Mouse (Mus musculus) forebrain, embryonic 13.5 days (tissue): ENCODE measurements around the gene Aldh8a1. TPM values are rescaled to one million over a fixed set of nuclear protein-coding genes. Genes with fewer than 3 reads are reported as not detected.

Experiments used
- ATAC-seq: fragments of 200-750 bp; cut with Nextera tagmentation; 2 replicates; pipeline ENCODE4 v1.8.0; 2017
- H3K27ac ChIP-seq: fragments of 300-500 bp; sonication (generic); 2 replicates; pipeline ENCODE4 v1.5.1; 2015; ENCODE audit warnings: inconsistent platforms, mild to moderate bottlenecking, moderate library complexity
- H3K27me3 ChIP-seq: fragments of 300-500 bp; sonication (generic); 2 replicates; pipeline ENCODE4 v1.6.1; 2015; ENCODE audit warnings: mild to moderate bottlenecking, inconsistent platforms
- H3K36me3 ChIP-seq: fragments of 300-500 bp; sonication (generic); 2 replicates; pipeline ENCODE4 v1.6.1; 2015; ENCODE audit warnings: mild to moderate bottlenecking, inconsistent platforms; ENCODE audit not compliant: poor library complexity, severe bottlenecking
- H3K4me1 ChIP-seq: fragments of 300-500 bp; sonication (generic); 2 replicates; pipeline ENCODE4 v1.6.1; 2015; ENCODE audit warnings: inconsistent platforms
- H3K4me2 ChIP-seq: fragments of 300-500 bp; sonication (generic); 2 replicates; pipeline ENCODE4 v1.6.1; 2015; ENCODE audit warnings: inconsistent platforms, mild to moderate bottlenecking, moderate library complexity
- H3K4me3 ChIP-seq: fragments of 300-500 bp; sonication (generic); 2 replicates; pipeline ENCODE4 v1.5.1; 2015; ENCODE audit warnings: mild to moderate bottlenecking, inconsistent platforms
- H3K9ac ChIP-seq: fragments of 300-500 bp; sonication (generic); 2 replicates; pipeline ENCODE4 v1.6.1; 2015; ENCODE audit warnings: mild to moderate bottlenecking, inconsistent platforms
- H3K9me3 ChIP-seq: fragments of 300-500 bp; sonication (generic); replicated peaks from 2 replicates; pipeline ENCODE4 v1.6.1; 2016; ENCODE audit warnings: inconsistent platforms
- WGBS: fragments of 180-500 bp; shearing (Covaris S2); methylation state at CpG from one replicate; pipeline ENCODE4 v1.1.7; 2015; 5-methylcytosine and 5-hydroxymethylcytosine counted together
- polyA plus RNA-seq: library from polyadenylated mRNA; unstranded; fragments of >200 nt; fragmentation: Nextera tagmentation; extraction: Ambion mirVana; gene quantifications from 2 replicates; pipeline ENCODE4 v1.2.1, GENCODE M21; 2015

The Aldh8a1 gene
- polyA plus RNA-seq, 1 experiment from 2014 or later = 0.06 TPM

DNA sequence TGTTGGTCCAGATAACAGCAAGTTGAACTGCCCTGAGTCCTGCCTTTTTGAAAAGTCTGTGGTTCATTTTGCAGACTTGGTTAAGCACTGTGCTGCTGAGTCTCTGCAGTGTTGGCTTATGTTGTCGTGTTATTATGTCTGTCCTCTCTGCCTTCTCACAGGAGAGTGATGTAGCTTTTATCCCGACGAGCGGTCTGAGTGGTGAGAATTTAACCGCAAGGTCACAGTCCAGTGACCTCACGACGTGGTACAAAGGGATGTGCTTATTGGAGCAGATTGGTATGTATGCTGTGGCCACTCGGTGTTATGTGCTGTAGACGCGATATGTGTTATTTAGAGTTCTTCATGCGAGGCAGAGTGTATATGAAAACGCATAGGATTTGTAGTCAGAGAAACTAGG is 25.3 kb upstream of the Aldh8a1 start:
- Histone ChIP-seq H3K36me3 (peaks cover 77% of the 10 kb centered on the region), H3K4me2 (no peak overlapping the region), H3K27ac (no peak overlapping the region), H3K9me3 (no peaks in the 10 kb centered on the region), H3K4me3 (no peak overlapping the region), H3K9ac (no peak overlapping the region), H3K27me3 (no peaks in the 10 kb centered on the region), H3K4me1 (no peaks in the 10 kb centered on the region)
- ATAC-seq = no peak
- 70% methylated on average over 12 of the region's 12 CpGs for WGBS

DNA sequence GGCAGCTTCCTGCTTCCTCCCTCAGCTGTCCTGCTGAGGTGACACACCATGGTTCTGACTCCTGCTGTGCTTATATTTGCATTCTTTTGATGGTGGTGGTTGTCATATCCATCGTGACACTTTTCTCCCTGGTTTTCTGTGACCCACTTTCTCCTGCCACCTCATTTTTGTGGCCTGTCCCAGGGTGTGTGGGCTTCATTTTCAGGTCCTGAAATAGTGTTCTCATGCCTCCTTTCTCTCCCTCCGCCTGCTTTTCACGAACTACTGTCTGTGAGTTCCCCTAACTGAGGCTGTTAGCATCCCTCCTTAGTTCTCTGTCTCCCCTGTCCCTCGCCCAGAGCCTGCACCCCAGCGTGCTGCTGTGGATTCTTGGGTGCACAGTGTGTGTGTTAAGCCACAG is 23.2 kb upstream of the Aldh8a1 start:
- Histone ChIP-seq H3K9ac (no peak overlapping the region), H3K4me3 (no peak overlapping the region), H3K27me3 (no peaks in the 10 kb centered on the region), H3K27ac (no peak overlapping the region), H3K4me1 (no peaks in the 10 kb centered on the region), H3K9me3 (no peaks in the 10 kb centered on the region), H3K36me3 (peaks cover 81% of the 10 kb centered on the region), H3K4me2 (no peak overlapping the region)
- no peak for ATAC-seq
- WGBS = 91% methylated on average over 5 of the region's 5 CpGs

DNA sequence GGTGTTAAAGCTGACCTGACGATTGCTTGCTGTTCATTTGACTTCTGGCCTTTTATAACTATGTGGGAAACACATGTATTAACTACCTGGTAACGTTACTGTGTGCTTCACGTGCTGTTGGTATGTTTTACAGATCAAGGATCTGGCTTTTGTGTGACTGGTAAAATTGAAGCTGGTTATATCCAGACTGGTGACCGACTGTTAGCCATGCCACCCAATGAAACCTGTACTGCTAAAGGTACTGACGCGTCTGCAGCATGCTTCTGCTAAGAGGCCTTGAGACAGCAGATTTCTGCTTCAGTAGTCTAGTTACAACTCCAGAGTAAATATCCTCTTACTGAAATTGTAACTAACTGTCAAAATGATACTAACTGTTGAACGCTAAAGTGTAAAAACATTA is 22.6 kb upstream of the Aldh8a1 start:
- Histone ChIP-seq H3K9me3 (no peaks in the 10 kb centered on the region), H3K27ac (no peak overlapping the region), H3K36me3 (peaks cover 83% of the 10 kb centered on the region), H3K4me1 (no peaks in the 10 kb centered on the region), H3K4me2 (no peak overlapping the region), H3K9ac (no peak overlapping the region), H3K27me3 (no peaks in the 10 kb centered on the region), H3K4me3 (no peak overlapping the region)
- no peak for ATAC-seq
- WGBS = 96% methylated on average over 7 of the region's 7 CpGs

DNA sequence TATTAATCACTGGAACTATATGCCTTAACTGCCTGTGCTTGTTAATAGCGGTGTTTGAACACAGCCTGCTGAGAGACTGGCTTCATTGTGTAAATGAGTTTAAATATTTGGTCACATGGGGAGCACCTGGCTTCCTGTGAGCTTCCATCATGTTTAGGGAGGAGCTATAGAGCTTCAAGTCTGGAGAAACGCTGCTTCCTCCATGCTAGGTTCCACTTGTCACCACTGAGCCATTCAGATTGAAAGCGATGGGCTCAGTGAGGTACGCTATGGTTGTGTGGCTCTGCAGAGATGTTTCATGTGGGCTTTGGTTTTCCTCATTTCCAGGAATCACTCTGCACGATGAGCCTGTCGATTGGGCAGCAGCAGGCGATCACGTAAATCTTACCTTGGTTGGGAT is 19.1 kb upstream of the Aldh8a1 start:
- WGBS = 94% methylated on average over 8 of the region's 8 CpGs
- H3K27me3 ChIP-seq = no peaks in the 10 kb centered on the region
- H3K4me3 ChIP-seq = no peak overlapping the region
- H3K9ac ChIP-seq = no peak overlapping the region
- no peak overlapping the region for H3K27ac ChIP-seq
- no peak overlapping the region for H3K4me2 ChIP-seq
- peaks cover 74% of the 10 kb centered on the region for H3K36me3 ChIP-seq
- no peak for ATAC-seq
- H3K4me1 ChIP-seq = no peaks in the 10 kb centered on the region
- H3K9me3 ChIP-seq = no peaks in the 10 kb centered on the region

DNA sequence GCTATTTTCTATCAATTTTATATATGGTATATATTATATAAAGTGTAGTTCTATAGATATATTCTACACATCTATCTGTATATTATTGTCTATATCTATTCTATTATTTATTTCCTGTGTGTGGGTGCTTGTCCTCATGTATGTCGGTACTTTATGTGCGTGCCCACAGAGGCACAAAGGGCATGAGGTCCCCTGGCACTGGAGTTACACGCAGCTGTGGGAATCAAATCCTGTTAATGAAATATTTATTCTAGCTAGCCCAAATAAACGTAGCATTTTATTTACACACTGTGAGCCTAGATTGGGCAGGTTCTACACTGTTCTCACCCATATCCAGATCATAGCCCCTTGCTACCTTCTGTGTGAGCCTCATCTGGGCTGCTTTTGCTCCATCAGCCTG is 18.0 kb upstream of the Aldh8a1 start:
- Histone ChIP-seq H3K36me3 (peaks cover 72% of the 10 kb centered on the region), H3K4me1 (no peaks in the 10 kb centered on the region), H3K9me3 (no peaks in the 10 kb centered on the region), H3K4me3 (no peak overlapping the region), H3K27me3 (no peaks in the 10 kb centered on the region), H3K9ac (no peak overlapping the region), H3K27ac (no peak overlapping the region), H3K4me2 (no peak overlapping the region)
- no peak for ATAC-seq
- 95% methylated on average over 4 of the region's 4 CpGs for WGBS

DNA sequence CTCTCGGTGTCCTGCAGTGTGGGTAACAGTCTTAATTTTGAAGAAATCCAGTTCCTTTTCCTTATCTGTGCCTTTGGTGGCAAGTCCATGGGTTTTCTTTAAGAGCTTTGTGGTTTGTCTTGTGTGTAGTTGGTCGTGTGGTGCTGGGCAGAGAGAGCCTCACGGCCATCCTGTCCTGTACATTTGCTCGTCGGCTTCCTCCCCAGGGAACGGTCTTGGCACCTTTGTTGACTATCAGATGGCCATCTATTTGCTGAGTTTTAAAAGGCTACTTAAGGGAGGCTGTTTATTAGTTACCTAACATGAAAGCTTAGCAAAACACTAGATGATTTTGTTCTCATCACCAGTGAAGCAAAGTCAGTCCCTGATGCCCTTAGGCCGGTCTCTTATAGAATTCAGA is 15.2 kb upstream of the Aldh8a1 start:
- Histone ChIP-seq H3K9ac (no peak overlapping the region), H3K36me3 (peaks cover 72% of the 10 kb centered on the region), H3K9me3 (no peaks in the 10 kb centered on the region), H3K4me2 (no peak overlapping the region), H3K27ac (no peak overlapping the region), H3K4me3 (no peak overlapping the region), H3K27me3 (no peaks in the 10 kb centered on the region), H3K4me1 (no peaks in the 10 kb centered on the region)
- WGBS = 95% methylated on average over 7 of the region's 7 CpGs
- no peak for ATAC-seq

DNA sequence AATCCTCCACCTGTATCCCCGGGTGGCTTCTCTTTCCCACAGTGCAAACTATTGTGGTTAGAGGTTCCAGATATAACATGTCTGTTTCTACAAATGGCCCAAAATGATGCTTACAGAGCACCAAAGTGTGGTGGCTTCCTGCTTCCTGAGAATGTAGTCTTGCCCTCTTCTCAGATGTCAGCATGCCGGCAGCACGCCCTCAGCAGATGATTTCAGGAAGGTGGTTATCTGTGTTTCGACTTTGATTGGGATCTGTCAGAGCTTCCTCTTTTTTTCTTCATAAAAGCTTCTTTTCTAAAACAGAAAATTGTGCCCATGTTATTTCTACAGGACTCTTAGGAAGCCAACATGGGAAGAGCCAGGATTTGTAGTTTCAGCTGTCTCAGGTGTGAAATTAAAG is 13.8 kb upstream of the Aldh8a1 start:
- Histone ChIP-seq H3K27ac (no peak overlapping the region), H3K4me2 (no peak overlapping the region), H3K9me3 (no peaks in the 10 kb centered on the region), H3K27me3 (no peaks in the 10 kb centered on the region), H3K36me3 (peaks cover 72% of the 10 kb centered on the region), H3K4me3 (no peak overlapping the region), H3K9ac (no peak overlapping the region), H3K4me1 (no peaks in the 10 kb centered on the region)
- no peak for ATAC-seq
- 93% methylated on average over 4 of the region's 4 CpGs for WGBS

DNA sequence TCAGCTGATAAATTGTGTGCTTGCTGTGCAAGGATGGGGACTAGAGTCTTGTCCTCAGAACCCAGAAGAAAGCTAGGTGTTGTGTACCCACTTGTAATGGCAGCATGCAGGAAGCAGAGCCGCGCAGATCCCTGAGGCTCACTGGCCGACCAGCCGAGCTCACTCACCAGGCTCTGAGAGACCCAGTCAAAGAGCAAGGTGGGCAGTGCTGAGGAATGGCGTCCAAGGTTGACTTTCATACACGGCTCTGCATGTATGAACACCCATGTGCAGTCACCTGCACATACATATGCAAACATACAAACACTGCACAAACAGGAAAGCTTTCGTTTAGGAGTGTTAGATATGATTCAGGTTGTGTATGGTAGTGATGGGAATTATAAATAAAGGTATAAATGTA is 12.1 kb upstream of the Aldh8a1 start:
- no peak for ATAC-seq
- Histone ChIP-seq H3K9me3 (no peaks in the 10 kb centered on the region), H3K4me2 (no peak overlapping the region), H3K27me3 (no peaks in the 10 kb centered on the region), H3K36me3 (peaks cover 78% of the 10 kb centered on the region), H3K4me1 (no peaks in the 10 kb centered on the region), H3K27ac (no peak overlapping the region), H3K4me3 (no peak overlapping the region), H3K9ac (no peak overlapping the region)
- 97% methylated on average over 7 of the region's 7 CpGs for WGBS

DNA sequence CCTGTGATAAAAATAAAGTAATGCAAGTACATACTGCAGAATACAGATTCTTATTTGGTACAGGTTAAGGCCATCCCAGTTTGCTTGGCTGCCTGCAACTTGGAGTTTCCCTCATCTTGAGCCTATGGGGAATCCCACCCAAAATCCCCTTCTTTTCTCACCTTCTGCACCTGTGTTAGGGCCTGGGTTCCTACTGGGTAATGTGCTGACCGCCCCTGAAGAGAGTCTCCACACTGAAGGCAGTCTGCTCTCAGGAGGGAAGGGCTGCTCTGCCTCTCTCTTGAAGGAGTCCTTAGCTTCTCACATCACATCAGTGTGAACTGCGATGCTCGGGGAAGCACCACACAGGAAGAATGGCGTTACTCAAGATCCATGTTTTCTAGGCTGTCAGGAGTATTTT is 11.2 kb upstream of the Aldh8a1 start:
- no peak for ATAC-seq
- WGBS = 88% methylated on average over 4 of the region's 4 CpGs
- no peak overlapping the region for H3K27ac ChIP-seq
- no peak overlapping the region for H3K9ac ChIP-seq
- H3K36me3 ChIP-seq = peaks cover 74% of the 10 kb centered on the region
- no peaks in the 10 kb centered on the region for H3K9me3 ChIP-seq
- no peaks in the 10 kb centered on the region for H3K4me1 ChIP-seq
- H3K4me3 ChIP-seq = no peak overlapping the region
- no peaks in the 10 kb centered on the region for H3K27me3 ChIP-seq
- H3K4me2 ChIP-seq = no peak overlapping the region

DNA sequence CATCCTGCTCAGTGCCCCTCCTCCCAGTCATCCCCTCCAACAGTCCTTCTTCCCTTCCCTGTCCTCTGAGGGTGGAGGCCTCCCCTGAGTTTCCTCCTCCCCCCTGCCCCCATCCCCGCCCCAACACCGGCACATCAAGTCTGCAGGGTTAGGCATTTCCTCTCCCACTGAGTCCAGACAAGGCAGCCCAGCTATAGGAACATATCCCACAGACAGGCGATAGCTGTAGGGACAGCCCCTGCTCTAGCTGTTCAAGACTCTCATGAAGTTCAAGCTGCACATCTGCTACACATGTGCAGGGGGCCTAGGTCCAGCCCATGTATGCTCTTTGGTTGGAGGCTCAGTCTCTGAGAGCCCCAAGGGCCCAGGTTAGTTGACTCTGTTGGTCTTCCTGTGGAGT is 10.6 kb upstream of the Aldh8a1 start:
- Histone ChIP-seq H3K27ac (no peak overlapping the region), H3K4me2 (no peak overlapping the region), H3K9me3 (no peaks in the 10 kb centered on the region), H3K27me3 (no peaks in the 10 kb centered on the region), H3K36me3 (peaks cover 70% of the 10 kb centered on the region), H3K4me1 (no peaks in the 10 kb centered on the region), H3K4me3 (no peak overlapping the region), H3K9ac (no peak overlapping the region)
- ATAC-seq = no peak
- WGBS = 77% methylated on average over 3 of the region's 3 CpGs

DNA sequence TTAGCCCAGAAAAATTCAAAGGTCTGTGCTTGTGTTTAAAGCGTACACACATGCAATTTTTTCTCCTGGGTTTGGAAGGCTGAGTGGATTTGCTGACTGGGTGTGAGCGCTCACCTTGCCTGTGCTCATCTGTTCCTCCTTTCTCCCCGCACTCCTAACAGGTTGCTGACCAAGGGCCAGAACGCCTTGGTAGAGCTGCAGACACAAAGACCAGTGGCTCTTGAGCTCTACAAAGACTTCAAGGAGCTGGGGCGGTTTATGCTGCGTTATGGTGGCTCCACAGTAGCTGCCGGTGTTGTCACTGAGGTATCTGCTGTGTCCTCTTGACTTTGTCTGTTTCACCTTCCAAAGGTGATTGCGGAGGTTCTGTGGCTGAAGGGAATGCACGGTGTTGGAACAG is 9.6 kb upstream of the Aldh8a1 start:
- no peaks in the 10 kb centered on the region for H3K4me1 ChIP-seq
- no peak overlapping the region for H3K4me2 ChIP-seq
- WGBS = 91% methylated on average over 9 of the region's 9 CpGs
- no peak overlapping the region for H3K9ac ChIP-seq
- no peak for ATAC-seq
- no peaks in the 10 kb centered on the region for H3K27me3 ChIP-seq
- peaks cover 67% of the 10 kb centered on the region for H3K36me3 ChIP-seq
- H3K9me3 ChIP-seq = no peaks in the 10 kb centered on the region
- H3K4me3 ChIP-seq = no peak overlapping the region
- no peak overlapping the region for H3K27ac ChIP-seq

DNA sequence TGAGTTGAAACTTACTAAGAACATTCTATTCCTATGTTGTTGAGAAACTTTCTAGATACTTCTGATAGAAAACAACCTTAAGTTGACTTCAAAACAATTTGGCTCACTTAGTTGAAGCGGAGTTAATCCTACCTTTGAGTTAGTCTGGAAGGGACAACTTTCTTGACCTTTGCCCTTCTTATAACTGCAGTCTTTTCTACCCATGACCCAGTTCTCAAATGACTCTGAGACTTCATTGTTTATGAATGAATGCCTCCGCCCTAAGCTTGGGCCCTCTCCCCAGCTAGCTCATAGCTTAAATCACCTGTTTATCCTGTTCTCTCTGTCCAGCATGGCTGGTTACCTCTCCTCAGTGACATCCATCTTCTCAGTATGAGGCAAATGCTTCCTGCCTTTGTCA is 7.5 kb upstream of the Aldh8a1 start:
- Histone ChIP-seq H3K9me3 (no peaks in the 10 kb centered on the region), H3K36me3 (peaks cover 50% of the 10 kb centered on the region), H3K4me1 (no peaks in the 10 kb centered on the region), H3K4me3 (no peak overlapping the region), H3K9ac (no peak overlapping the region), H3K4me2 (no peak overlapping the region), H3K27me3 (no peaks in the 10 kb centered on the region), H3K27ac (no peak overlapping the region)
- WGBS = 45% methylated on average over 2 of the region's 2 CpGs
- ATAC-seq = no peak

DNA sequence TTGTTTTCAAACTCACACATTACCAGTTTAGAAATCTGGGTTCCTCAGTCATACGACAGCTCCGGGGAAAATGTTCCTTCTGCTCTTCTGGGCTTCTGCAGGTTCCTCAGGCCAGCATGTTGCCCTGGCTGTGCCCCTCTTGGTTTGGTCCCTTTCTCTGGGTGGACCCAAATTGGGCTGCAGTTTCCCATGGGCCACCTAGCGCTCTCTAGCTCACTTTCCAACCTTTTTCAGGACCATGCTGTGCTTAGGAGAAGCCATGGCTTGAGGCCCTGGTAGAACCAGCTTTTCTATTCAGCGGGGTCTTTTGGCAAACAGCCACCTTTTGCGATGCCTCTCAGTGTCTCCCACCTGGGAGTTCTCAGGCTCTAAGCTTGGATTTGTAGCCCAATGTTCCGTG is 4.8 kb upstream of the Aldh8a1 start:
- Histone ChIP-seq H3K4me2 (no peak overlapping the region), H3K9ac (no peak overlapping the region), H3K4me3 (no peak overlapping the region), H3K27ac (no peak overlapping the region), H3K36me3 (peaks cover 27% of the 10 kb centered on the region), H3K27me3 (no peaks in the 10 kb centered on the region), H3K4me1 (no peaks in the 10 kb centered on the region), H3K9me3 (no peaks in the 10 kb centered on the region)
- ATAC-seq = no peak
- whole genome bisulfite sequencing = 93% methylated on average over 6 of the region's 6 CpGs
